Mouse (Mus musculus) small intestine, adult 2 months (tissue): Measurements from ENCODE around the gene Abraxas1.

ENCODE experiments used
- CTCF ChIP-seq: fragments of 200-500 bp; IDR thresholded peaks from 2 replicates; pipeline ENCODE4 v1.5.1; 2012; ENCODE audit warnings: low read depth, mild to moderate bottlenecking, control low read depth, inconsistent platforms, low read length, moderate library complexity, mixed read lengths; ENCODE audit not compliant: insufficient replicate concordance, insufficient read length; ENCODE audit errors: extremely low read depth
- POLR2A ChIP-seq: fragments of 200-500 bp; IDR thresholded peaks from 2 replicates; pipeline ENCODE4 v1.6.1; 2012; ENCODE audit warnings: low read depth, mild to moderate bottlenecking, control low read depth, inconsistent platforms, low read length, moderate library complexity

- TF ChIP-seq CTCF (no peak), POLR2A (no peak)
Measured at GRCm38 (mm10) chr5:100837907-100838306, 17.1 kb upstream of the Abraxas1 start.
